Mouse (Mus musculus) thymus, postnatal 14 days (tissue): ENCODE measurements around the gene Pnmal1.
"Not testable (repeated sequence)": the region's sequence is repeated elsewhere in the genome, so short reads cannot be mapped to it uniquely, and the experiment has no call there.

Experiments
- DNase-seq: peaks from one replicate; pipeline ENCODE4 v3.0.0; 2021

Pnmal1 gene

DNA sequence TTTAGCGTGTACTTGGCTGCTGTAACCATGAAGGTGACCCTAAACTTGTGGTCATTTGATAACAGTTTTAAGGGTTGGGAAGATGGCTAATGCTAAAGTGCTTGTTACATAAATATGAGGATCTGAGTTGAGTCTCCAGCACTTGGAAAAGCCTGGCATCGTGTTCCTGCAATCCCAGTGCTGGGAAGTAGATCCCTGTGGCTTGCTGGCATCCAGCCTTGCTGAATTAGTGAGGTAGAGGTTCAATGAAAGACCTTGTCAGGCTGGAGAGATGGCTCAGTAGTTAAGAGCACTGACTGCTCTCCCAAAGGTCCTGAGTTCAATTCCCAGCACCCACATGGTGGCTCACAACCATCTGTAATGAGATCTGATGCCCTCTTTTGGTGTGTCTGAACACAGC, 5.7 kb upstream of the Pnmal1 start:
- DNase-seq, result not testable (repeated sequence)

DNA sequence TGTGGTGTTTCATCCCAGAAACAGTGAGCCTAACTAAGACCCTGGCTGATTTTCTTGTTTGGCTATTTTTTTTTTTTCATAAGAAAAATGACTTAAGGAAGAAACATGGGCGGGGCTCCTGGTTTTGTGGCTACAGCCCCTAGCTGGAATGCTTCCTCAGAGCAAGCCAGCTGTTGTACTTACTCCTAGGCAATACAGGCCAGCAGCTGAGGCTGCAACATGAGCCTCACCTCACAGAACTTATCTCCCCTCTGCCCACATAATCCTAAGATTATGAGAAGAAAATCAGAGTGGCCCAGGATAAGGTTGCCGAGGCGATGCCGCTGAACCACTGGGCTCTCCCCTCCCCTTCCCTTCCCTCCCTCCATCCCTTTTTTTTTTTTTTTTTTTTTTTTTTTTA, 3.8 kb upstream of the Pnmal1 start:
- DNase-seq, result no peak

DNA sequence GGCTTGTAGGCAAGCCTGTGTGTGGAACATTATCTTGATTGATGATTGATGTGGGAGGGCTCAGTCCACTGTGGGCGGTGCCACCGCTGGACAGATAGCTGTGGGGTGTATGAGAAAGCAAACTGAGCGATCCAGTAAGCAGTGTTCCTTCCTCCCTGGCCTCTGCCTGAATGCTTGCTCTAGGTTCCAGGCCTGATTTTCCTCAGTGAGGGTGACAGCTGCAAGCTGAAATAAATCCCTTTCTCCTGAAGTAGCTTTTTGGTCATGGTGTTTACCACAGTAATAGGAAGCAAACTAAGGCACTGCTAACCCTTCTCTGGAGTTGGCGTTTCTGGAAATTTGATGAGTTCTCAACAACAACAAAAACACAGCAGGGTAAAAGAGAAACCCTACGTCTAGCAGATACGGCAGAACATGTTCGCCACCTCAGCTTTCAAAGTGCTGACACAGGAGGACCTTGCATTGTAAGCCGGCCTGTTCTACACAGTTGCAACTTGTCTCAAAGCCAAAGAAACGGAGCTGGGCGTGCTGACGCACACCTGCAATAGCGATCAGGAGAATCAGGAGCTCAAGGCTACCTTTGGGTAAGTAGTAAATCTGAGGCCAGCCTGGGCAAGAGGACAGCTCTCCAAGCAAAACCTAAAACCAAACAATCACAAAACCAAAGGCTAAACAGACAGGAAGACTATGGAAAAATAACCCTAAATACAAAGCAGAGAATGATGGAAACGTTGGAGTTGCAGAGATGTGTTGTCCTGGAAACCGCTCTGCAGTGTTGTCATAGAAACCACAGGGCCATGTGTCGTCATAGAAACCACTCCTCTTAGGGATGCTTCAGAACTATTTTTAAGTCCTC, 2.8 kb upstream of the Pnmal1 start:
- DNase-seq, result no peak

DNA sequence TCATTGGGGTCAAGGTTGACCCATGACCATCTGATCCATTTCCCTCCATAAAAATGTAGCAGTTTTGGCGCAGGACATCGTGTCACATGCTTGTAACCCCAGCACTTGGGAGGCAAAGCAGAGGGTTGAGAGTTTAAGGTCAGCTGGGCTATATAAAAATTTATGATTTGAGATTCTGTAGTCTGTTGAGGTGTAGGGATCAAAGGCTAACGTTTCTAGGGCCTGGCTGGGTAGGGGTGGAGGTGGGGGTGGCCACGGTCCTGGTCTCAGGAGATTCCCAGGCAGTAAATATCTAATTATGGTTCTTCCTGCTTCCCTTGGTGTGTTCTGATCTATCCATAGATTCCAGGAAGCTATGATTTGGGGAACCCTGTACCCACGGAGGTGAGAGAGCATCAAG, 2.2 kb downstream of the Pnmal1 start:
- DNase-seq, result no peak

DNA sequence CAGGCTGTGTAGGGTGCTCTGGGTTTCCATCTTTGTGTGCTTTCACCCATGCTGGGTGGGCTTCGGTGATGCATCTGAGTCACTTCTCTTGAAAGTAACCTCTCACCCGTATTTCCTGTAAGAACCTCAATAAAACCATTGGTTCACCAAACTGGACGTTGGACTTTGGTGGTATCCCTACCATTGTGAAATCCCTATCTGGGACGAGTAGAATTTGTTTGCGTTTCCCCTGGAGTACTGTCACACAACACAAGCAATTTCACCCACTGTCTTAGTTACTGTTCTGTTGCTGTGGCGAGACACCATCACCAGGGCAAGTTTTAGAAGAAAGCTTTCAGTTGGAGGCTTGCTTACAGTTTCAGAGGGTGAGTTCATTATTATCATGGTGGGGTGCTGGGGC, 8.9 kb downstream of the Pnmal1 start:
- no peak for DNase-seq

DNA sequence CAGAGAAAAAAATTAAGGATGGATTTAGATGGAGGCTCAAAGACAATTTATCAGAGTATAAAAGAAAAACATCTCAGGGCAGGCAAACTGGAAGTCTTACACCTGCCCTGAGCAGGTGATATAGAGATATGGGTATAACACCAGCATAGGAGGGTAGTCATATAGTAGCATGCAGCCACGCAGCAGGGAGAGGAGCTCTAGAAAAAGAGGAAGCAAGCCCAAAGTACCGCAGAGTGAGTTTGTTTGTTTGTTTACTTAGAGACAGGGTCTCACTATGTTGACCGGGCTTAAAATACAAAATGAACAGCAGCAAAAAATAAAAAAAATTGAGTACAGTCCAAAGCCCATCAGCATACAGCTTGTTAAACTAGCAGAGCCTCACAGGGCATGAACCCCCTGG, 11.7 kb downstream of the Pnmal1 start:
- no peak for DNase-seq

DNA sequence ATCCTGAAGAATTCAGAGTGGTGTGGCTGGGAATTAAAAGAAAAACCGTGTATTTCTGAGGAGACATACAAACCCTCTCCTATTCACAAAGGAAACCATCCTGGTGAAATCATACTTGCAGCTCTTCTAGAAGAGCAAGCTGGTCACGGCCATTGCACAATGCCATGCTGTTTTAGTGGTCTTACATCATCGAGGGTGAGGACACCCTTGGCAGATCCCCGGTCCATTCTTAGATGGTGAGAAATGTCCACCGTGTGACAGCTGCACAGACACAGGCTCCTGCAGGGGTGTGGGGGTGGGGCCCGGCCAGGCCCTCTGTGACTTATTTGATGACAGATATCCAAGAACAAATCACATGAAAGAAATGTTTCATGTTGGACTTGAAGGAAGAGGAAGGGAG, 14.5 kb downstream of the Pnmal1 start:
- DNase-seq, result no peak

DNA sequence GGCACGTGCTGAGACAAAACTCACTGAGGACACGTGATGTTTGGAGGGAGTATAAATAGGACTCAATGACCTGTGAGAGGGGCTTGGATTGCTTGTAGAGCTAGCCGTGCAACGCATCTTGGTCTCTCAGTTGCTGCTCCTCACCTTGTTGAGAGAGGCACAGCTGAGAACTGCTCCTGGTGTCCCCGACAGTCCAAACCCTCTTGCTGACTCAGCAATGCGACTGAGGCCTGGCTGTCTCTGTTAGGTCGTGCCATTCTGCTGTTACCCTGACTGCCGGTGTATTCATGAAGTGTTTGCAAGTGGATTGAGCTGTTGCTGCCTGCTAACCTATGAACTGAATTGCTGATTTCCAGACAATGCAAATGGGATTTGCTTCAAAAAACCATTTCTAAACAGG, 16.8 kb downstream of the Pnmal1 start:
- DNase-seq, result no peak

DNA sequence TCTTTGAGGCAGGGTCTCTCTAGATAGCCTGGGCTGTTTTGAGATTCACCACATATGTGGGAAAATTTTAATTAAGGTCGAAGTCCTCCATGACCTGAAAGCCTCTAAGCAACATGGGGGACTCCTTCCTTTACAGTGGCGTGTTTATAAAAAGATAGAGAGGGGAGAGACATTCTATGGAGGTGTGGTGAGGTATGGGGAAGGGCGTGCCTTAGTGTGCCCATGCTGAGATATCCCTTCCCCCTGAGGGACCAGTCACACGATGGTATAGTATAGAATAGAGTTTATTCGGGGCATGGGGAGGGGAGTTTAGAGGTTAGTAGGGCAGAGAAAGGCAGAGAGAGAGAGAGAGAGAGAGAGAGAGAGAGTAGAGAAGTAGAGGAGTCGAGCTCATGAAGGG, 18.7 kb downstream of the Pnmal1 start:
- no peak for DNase-seq

DNA sequence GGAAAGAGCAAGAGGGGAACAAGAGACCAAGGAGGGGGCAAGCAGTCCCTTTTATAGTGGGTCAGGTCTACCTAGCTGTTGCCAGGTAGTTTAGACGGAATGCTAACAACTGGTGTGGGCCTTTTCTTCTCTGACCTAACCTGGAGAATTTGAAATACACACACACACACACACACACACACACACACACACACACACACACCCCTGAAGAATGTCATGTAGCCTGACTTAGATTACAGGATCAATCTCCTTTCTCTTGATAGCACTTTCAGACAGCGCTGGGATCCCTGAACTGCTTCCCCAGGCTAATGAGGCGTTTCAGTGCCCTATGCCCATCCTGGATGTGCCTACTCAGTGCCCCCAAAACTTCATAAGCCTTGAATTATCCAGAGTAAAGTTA, 19.1 kb downstream of the Pnmal1 start:
- no peak for DNase-seq

DNA sequence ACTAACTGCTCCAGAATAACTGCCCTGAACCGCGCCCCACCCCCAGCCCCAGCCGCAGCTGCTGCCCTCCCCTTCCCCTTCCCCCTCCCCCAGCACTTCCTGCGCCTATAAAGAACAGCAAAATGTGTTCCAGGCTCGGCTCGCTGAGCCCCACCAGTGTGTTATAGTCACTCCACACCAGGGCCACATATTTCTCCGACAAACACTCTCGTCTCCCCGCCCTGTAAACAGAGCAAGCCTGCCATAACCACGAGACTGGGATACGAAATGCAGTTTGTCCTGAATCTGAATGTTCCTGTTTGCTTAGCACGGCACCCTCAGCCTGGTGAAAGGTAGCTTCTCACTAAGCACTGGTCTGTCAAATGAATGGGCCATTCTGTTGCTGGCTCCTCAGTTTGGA, 20.9 kb downstream of the Pnmal1 start:
- DNase-seq, result peak; percentile 91

DNA sequence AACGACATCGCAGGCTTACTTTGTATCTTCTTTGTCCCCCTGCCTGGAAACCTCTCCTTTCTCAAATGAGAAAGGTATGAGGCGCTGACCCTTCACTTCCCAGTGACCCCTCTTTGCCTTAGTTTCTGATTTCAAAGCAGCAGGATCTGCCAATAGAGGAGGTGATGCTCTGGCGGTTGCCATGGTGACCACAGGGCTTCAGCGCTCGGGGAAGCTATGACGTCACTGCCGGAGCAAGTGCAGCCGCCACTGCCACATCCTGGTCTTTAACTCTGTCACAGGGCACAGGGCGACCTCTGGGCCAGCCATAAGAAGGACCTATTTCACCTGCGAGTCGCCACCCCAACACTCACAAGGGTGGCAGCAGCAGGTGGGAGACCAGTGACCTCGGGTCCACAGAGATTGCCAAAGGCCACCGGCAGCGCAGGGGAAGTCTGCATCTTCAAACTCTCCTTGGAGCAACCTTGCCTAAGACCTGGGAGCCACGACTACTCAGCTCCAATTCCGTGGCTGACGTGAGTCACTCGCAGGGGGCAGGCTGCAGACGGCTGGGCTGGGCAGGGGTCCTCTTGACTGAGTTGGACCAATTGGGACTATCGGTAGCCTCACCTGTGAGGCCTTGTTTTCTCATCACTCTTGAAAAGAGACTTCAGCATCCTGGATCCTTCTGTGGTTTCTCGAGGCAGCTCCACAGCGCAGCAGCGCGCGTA, 23.5 kb downstream of the Pnmal1 start, which contains the start of gene Gm42372:
Gene Gm42372 (plus strand): TSS at position 228 of the 710 bp plus-strand sequence.
- peak; percentile 91 for DNase-seq

DNA sequence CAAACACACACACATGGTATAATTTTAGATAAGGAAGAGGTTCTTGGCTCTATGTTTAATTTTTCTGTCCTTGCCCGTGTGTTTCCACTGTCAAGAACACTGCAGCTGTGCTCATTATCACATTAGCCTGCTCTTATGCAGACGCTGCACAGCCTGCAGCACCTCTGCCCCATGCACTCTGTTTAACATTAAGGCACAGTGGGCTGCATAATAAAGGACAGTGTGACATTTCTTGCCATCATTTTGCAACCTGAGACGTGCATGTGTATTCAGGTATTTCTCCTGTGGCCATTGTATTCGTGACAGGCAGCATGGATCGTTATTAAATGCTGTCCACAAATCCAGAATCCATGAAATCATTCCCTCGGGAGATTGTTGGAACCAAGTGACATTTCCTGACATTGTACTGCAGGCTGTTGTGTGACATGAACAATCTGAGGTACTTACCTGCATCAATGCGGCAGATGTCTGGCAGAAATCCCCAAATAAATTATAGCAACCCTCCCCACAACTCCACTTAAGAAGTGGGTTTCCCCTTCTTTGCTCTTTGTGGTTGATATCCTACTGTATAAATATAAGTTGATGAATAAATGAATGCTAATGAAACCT, 28.2 kb downstream of the Pnmal1 start:
- no peak for DNase-seq

DNA sequence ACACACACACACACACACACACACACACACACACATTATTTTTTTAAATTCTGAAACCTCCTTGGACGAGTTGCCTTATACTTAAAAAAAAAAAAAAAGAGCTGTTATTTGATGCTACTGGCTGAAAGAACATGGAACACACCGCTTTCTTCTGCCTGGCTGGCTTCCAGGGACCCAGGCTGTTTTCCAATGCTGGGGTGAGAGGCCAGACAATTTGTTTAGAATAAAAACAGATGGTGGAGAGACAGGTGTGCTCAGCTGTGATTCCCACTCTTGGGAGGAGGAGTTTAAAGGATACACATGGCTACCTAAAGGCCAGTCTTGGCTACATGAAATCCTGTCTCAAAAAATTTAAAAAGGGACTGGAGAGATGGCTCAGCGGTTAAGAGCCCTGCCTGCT, 28.9 kb downstream of the Pnmal1 start:
- DNase-seq, result no peak

DNA sequence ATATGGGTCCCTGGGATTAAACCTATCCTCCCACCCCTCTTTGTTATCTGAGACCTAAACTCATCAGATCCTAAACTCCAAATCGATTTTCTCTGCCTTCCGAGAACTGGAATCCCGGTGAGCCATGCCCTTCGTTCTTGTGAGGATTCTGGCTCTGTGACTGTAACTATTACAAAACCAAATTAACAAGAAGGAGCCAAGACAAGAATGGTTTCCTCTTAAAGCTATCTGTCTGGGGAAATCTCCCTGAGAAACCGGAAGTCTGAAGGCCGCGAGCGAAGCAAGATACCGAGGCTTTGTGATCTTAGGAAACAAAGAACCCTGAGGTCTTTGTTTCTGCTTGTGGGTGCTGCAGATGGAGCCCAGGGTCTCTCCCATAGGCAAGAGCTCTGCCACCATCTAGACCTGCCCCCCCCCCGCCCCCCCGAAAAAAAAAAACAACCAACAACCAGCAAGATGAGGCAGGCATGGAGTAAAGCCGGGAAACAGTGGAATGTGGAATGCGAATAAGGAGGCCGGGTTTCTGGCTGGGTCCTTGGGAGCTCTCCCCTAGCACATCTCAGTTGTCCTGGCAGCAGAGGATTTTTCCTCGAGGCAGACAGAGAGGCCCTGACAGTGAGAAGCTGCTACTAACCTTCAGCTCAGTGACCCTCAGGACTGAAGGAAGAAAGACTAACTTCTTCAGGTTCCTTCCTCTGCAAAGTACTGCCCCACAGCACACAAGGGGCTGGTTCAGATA, 30.7 kb downstream of the Pnmal1 start:
- DNase-seq, result peak; percentile 62

DNA sequence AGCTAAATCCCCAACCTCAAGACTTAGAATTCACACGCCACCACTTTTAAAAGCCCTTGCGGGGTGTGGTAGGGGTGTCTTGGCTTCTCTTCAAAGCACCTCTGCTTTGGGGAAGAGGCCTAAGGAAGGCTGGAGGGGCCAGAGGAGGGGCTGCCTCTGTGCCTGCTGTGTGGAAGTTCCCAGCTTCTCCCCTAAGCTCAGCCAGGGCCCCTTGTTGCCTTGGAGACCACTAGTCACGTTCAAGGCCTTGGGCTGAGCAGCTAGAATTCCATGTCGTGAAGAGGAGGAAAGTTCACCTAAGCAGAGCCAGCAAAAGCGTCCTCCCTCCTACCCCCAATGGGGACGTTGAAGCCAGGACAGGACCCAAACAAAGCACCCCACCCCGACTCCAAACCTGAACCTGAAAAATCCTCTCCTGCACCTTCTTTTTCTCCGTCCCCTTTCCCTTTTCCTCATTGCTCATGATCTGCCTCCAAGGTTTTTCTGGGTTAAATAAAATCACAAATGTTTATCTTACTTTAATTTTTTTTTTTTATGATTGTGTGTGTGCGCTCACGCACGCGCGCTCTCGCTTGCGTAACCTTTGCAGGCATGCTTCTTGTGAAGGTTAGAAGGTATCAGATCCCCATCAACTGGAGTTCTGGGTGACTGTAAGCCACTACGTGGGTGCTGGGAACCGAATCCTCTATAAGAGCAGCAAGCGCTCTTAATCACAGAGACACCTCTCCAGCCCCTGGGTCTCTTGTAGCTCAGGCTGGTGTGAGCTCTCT, 32.4 kb downstream of the Pnmal1 start:
- DNase-seq, result no peak

DNA sequence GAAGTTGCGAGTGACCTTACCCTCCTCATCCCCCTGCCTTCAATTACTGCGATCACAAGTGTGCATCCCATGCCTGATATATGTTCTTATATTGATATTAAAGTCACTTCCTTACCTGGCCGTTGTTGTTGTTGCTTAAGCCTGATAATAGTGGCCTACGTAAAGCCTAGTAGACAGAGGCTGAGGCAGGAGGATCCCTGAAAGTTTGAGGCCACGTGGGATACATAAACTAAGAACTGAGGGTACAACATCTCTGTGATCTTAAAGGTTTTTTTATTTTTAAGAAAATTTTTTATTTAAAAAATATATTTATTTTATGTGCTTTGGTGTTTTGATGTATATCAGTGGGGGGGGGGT, 33.0 kb downstream of the Pnmal1 start, which contains the start of gene Ccdc8:
Gene Ccdc8 (plus strand): TSS at position 258 of the 357 bp plus-strand sequence.
- DNase-seq, result no peak

DNA sequence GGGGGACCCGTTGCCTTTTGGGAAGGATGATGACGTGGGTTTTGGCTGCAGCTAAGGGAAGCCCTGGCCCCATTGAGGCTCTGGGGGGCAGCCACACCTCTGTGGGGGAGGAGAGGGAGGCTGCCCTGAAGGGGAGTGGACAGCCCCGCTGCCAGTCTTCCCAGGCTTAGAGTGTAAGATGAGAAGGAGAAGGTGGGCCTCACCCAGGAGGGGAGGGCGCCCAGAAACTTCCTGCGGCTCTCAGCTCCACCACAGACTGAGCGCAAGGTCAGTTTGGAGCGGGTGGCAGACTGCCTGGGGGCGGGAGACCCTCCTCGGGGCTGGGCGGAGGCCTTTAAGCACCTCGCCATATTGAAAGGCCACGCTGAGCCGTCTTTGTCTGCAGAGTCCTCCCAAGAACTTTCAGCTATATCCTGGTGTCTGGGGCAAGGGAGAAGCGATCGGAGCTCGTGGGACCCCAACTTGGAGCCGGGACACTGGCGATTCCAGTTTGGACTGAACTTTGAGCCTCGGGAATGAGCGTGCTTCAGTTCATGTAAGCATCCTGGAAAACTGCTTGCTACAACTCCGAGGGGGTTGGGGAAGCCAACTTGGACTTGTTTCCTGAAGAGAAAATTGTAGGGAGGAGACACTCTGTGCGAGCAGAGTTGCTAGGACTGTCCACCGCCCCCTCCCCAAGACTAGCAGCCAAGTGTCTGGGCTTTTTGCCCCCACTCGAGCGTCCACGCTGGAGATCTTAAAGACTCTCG, 34.3 kb downstream of the Pnmal1 start:
- DNase-seq, result no peak

DNA sequence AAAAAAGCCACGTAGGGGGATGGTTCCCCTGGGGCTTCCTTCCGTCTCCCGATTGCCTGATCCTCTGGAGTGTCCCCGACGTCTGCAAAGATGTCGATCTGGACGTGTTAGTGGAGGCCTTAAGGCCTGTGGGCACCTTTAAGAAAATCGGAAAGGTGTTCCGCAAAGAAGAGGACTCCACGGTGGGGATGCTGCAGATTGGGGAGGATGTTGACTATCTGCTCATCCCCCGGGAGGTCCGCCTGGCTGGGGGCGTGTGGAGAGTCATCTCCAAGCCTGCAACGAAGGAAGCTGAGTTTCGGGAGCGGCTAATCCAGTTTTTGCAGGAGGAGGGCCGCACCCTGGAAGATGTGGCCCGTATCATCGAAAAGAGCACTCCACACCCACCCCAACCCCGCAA, 34.9 kb downstream of the Pnmal1 start:
- DNase-seq, result no peak

DNA sequence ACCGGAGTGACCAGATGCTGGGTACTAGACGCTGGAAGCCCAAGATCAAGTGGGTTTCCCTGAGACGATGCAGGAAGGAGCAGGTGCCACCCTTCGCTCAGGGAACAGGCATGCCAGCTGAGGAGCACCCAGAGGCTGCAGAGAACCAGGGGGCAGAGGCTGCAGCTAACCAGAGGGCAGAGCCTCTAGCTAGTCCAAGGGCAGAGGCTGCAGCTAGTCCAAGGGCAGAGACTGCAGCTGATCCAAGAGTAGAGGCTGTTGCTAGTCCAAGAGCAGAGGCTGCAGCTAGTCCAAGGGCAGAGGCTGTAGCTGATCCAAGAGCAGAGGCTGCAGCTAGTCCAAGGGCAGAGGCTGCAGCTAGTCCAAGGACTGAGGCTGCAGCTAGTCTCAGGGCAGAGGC, 35.9 kb downstream of the Pnmal1 start:
- no peak for DNase-seq

DNA sequence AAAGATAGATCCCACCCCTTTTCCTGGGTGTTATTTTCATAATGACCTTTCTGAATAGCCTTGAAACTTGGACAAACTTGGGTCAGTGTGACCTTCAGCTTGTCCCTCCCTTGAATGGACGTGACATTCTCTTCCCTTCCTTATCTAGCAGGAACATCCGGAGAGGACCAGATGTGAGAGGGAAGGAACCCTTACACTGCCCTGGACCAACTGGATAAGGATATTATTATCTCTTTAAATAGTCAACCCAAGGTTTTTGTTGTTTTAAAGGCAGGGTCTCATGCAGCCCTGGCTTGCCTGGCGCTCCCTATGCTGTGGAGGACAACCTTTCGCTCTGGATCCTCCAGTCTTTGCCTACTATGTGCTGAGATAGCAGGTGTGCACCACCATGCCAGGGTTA, 39.8 kb downstream of the Pnmal1 start:
- no peak for DNase-seq

DNA sequence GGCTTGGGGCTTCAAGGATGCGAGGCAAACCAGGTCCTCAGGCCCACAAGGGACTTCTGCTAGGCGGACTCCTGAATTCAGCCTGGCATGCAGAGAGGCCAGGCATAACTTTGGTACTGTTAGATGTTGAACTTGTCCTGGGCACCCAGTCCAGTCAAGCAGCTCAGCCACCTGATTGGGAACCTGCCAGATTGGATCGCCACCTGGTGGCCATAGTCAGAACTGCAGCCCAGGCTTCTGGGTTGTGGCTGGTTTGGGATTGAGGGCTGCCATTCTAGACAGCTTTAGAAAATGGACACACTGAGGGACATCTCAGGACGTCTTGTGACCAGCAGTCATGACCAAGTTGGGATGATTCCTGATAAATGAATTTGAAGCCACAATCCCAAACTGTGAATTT, 40.2 kb downstream of the Pnmal1 start:
- DNase-seq, result peak; percentile 89
